Mouse (Mus musculus) cerebellum, postnatal 4 days (tissue): Measurements from ENCODE around the gene Irf5.
"Not testable (repeated sequence)": the region's sequence is repeated elsewhere in the genome, so short reads cannot be mapped to it uniquely, and the experiment has no call there.

Source experiments
- DNase-seq, 2 experiments: peaks; one replicate each; pipeline ENCODE4 v3.0.0; 2022; ENCODE audit warnings: low spot score in 2 of 2, mixed read lengths in 1 of 2

Gene Irf5

GRCm38 (mm10) chr6:29527361-29528164 lies 1.1 kb downstream of the Irf5 start:
- no peak for DNase-seq

- DNase-seq, result no peak
Observed at GRCm38 (mm10) chr6:29528165-29528505, 1.7 kb downstream of the Irf5 start.

GRCm38 (mm10) chr6:29528561-29529443 lies 2.4 kb downstream of the Irf5 start:
- DNase-seq, result no peak

GRCm38 (mm10) chr6:29529444-29529820 lies 3.0 kb downstream of the Irf5 start:
- DNase-seq, result no peak

GRCm38 (mm10) chr6:29530050-29530449 lies 3.6 kb downstream of the Irf5 start:
- no peak for DNase-seq

- no peak for DNase-seq
Observed at GRCm38 (mm10) chr6:29535316-29535715, 8.9 kb downstream of the Irf5 start.

GRCm38 (mm10) chr6:29536651-29537193 lies 10.3 kb downstream of the Irf5 start:
- DNase-seq, result peak in 1 of 2 experiments; percentile 15

- DNase-seq, result no peak
Observed at GRCm38 (mm10) chr6:29537221-29537620, 10.8 kb downstream of the Irf5 start.

- no peak for DNase-seq
Observed at GRCm38 (mm10) chr6:29539502-29539901, 13.1 kb downstream of the Irf5 start.

- DNase-seq, result no peak
Observed at GRCm38 (mm10) chr6:29540223-29540622, 13.8 kb downstream of the Irf5 start.

GRCm38 (mm10) chr6:29540956-29541355 lies 14.5 kb downstream of the Irf5 start:
- no peak for DNase-seq

GRCm38 (mm10) chr6:29545611-29546010 lies 19.2 kb downstream of the Irf5 start:
- DNase-seq, result no peak

- no peak for DNase-seq
Observed at GRCm38 (mm10) chr6:29547582-29547981, 21.2 kb downstream of the Irf5 start.

- no peak for DNase-seq
Observed at GRCm38 (mm10) chr6:29548086-29548485, 21.7 kb downstream of the Irf5 start.

- DNase-seq, result no peak
Observed at GRCm38 (mm10) chr6:29552526-29552925, 26.1 kb downstream of the Irf5 start.

GRCm38 (mm10) chr6:29557112-29557511 lies 30.7 kb downstream of the Irf5 start:
- DNase-seq, result no peak

- not testable (repeated sequence) for DNase-seq
Observed at GRCm38 (mm10) chr6:29576388-29576787, 50.0 kb downstream of the Irf5 start.

- no peak for DNase-seq
Observed at GRCm38 (mm10) chr6:29580770-29581169, 54.3 kb downstream of the Irf5 start.

GRCm38 (mm10) chr6:29581202-29581601 lies 54.8 kb downstream of the Irf5 start:
- no peak for DNase-seq
